Mouse (Mus musculus) myocyte (in vitro differentiated cells): Measurements from ENCODE around the gene Abcc4.

Experiments
- MAX ChIP-seq: IDR thresholded peaks from one replicate; pipeline ENCODE4 v1.6.1; 2011; ENCODE audit warnings: low read depth, mild to moderate bottlenecking, control low read depth
- POLR2A ChIP-seq: IDR thresholded peaks from one replicate; pipeline ENCODE4 v1.6.1; 2011; ENCODE audit warnings: low read depth, mild to moderate bottlenecking, control low read depth, moderate library complexity; ENCODE audit not compliant: insufficient read length
- USF1 ChIP-seq: IDR thresholded peaks from one replicate; pipeline ENCODE4 v1.6.1; 2011; ENCODE audit warnings: low read depth, mild to moderate bottlenecking, control low read depth, moderate library complexity

DNA sequence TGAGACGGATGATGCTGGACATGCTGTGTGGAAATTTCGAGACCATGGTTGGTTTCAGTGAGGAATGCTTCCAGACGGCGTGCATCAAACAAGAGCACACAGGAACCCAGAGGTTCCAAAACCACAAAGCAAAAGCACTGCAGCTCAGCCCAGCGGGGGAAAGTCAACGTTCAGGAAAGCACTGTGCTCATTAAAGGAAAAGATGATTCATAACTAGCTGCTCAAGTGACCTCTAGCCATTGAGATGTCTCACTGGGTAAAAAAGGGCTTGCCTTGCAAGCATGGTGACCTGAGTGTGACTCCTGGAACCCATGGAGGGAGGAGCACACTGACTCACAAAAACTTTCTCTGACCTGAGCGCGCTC, 47.7 kb downstream of the Abcc4 start:
- TF ChIP-seq USF1, result no peak
- TF ChIP-seq POLR2A, result no peak
- no peak for TF ChIP-seq MAX
